Mouse (Mus musculus): ENCODE results near the gene Amz1. TPM values are rescaled to one million over a fixed set of nuclear protein-coding genes. Genes with fewer than 3 reads are reported as not detected.
A peak's percentile ranks its signal among the peaks of the same experiment; 100 is the strongest.

Gene Amz1
- polyA plus RNA-seq, 1 experiment from 2014 or later = 1.2 TPM

GRCm38 (mm10) chr5:140733336-140733735, 9.4 kb downstream of the Amz1 start:
- H3K4me1 ChIP-seq (replicated peaks; ENCODE audit: control insufficient read depth, insufficient read depth, low read length) = no peaks in the 10 kb centered on the region; the same call in 1 of the 2 replicates
- 71% methylated on average over 3 of the region's 3 CpGs for WGBS
- 0 out of 2 replicates have a peak, but pooled peaks cover 3% of the 10 kb centered on the region for H3K9me3 ChIP-seq (ENCODE audit: control insufficient read depth, low read length)
- no peak overlapping the region for H3K9ac ChIP-seq (ENCODE audit: low read length)
- peaks cover 26% of the 10 kb centered on the region for H3K27me3 ChIP-seq (replicated peaks; ENCODE audit: control insufficient read depth, insufficient read depth, low read length)
- no peak for ATAC-seq (replicated peaks; ENCODE audit: low FRiP score, low TSS enrichment, low read depth)
- H3K27ac ChIP-seq (ENCODE audit: low read depth) = no peak overlapping the region
- H3K36me3 ChIP-seq (ENCODE audit: control insufficient read depth, insufficient read depth, low read length) = no peaks in the 10 kb centered on the region
- no peak overlapping the region for H3K4me2 ChIP-seq (ENCODE audit: low read length)
- no peak for DNase-seq (ENCODE audit: low spot score)
- no peak overlapping the region for H3K4me3 ChIP-seq (ENCODE audit: low read depth, low read length)

- Histone ChIP-seq H3K9ac (ENCODE audit: low read length) (0 out of 2 replicates have a peak overlapping the region, but pooled peaks have one; percentile 25), H3K4me1 (replicated peaks; ENCODE audit: control insufficient read depth, insufficient read depth, low read length) (no peaks in the 10 kb centered on the region; the same call in 1 of the 2 replicates), H3K36me3 (ENCODE audit: control insufficient read depth, insufficient read depth, low read length) (no peaks in the 10 kb centered on the region), H3K27me3 (replicated peaks; ENCODE audit: control insufficient read depth, insufficient read depth, low read length) (peaks cover 26% of the 10 kb centered on the region), H3K9me3 (ENCODE audit: control insufficient read depth, low read length) (0 out of 2 replicates have a peak, but pooled peaks cover 3% of the 10 kb centered on the region), H3K4me3 (ENCODE audit: low read depth, low read length) (peak overlapping the region; percentile 28), H3K4me2 (ENCODE audit: low read length) (peak overlapping the region; percentile 65), H3K27ac (ENCODE audit: low read depth) (no peak overlapping the region)
- DNase-seq (ENCODE audit: low spot score) = peak; percentile 62
- ATAC-seq (replicated peaks; ENCODE audit: low FRiP score, low TSS enrichment, low read depth) = peak; percentile 53
- WGBS = 0% methylated on average over 22 of the region's 22 CpGs
Measured at GRCm38 (mm10) chr5:140735297-140735696, 11.4 kb downstream of the Amz1 start.

GRCm38 (mm10) chr5:140736166-140736565, 12.2 kb downstream of the Amz1 start:
- Histone ChIP-seq H3K27me3 (replicated peaks; ENCODE audit: control insufficient read depth, insufficient read depth, low read length) (peaks cover 26% of the 10 kb centered on the region), H3K9me3 (ENCODE audit: control insufficient read depth, low read length) (0 out of 2 replicates have a peak, but pooled peaks cover 3% of the 10 kb centered on the region), H3K4me2 (ENCODE audit: low read length) (peak overlapping the region; percentile 65; the same call in 1 of the 2 replicates), H3K9ac (ENCODE audit: low read length) (no peak overlapping the region), H3K27ac (ENCODE audit: low read depth) (no peak overlapping the region), H3K4me3 (ENCODE audit: low read depth, low read length) (0 out of 2 replicates have a peak overlapping the region, but pooled peaks have one; percentile 28), H3K36me3 (ENCODE audit: control insufficient read depth, insufficient read depth, low read length) (no peaks in the 10 kb centered on the region), H3K4me1 (replicated peaks; ENCODE audit: control insufficient read depth, insufficient read depth, low read length) (no peaks in the 10 kb centered on the region; the same call in 1 of the 2 replicates)
- DNase-seq (ENCODE audit: low spot score) = no peak
- ATAC-seq (replicated peaks; ENCODE audit: low FRiP score, low TSS enrichment, low read depth) = no peak
- WGBS = 18% methylated on average over 11 of the region's 13 CpGs

DNA sequence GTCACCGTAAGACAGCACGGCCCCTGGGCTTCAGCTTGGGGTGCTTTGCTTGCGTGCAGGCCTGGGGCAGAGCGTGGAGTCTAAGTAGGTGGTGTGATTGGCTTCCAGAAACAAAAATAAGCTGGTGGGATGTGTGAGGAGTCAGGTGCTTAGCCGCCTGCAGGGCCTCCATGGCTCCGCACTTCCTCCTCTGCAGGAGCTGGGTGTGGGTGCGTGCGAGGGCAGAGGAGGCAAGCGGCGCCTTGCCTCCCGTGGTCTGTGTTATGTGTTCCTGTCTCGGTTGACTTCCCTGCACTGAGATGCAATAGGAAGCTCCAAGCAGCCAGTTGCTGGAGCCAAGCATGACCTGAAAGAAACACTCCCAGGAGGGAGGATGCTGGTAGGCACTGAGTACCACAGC, 15.9 kb downstream of the Amz1 start:
- WGBS = 80% methylated on average over 12 of the region's 12 CpGs
- Histone ChIP-seq H3K4me3 (ENCODE audit: low read depth, low read length) (no peak overlapping the region), H3K4me1 (replicated peaks; ENCODE audit: control insufficient read depth, insufficient read depth, low read length) (no peaks in the 10 kb centered on the region; the same call in 1 of the 2 replicates), H3K9me3 (ENCODE audit: control insufficient read depth, low read length) (0 out of 2 replicates have a peak, but pooled peaks cover 3% of the 10 kb centered on the region), H3K36me3 (ENCODE audit: control insufficient read depth, insufficient read depth, low read length) (no peaks in the 10 kb centered on the region), H3K27me3 (replicated peaks; ENCODE audit: control insufficient read depth, insufficient read depth, low read length) (peaks cover 23% of the 10 kb centered on the region), H3K4me2 (ENCODE audit: low read length) (no peak overlapping the region), H3K9ac (ENCODE audit: low read length) (no peak overlapping the region), H3K27ac (ENCODE audit: low read depth) (no peak overlapping the region)
- DNase-seq (ENCODE audit: low spot score) (no peak), ATAC-seq (replicated peaks; ENCODE audit: low FRiP score, low TSS enrichment, low read depth) (no peak)

DNA sequence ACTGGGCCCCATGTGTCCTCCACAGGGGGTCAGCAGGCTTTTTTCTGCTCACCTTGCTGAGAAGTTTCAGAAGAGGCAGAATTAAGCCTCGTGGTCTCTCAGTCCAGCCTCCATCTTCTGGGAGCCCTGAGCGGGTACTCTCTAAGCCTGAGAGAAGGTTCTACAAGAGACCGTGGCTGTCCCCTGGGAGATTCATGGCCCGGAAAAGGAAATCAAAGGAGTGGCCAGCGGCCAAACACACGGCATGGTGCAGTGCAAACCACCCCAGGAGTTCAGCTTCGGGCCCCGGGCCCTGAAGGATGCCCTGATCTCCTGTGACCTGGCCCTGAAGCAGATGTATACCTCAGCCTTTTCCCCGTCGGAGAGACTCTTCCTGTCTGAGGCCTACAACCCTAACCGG, 17.1 kb downstream of the Amz1 start:
- no peaks in the 10 kb centered on the region for H3K4me1 ChIP-seq (replicated peaks; ENCODE audit: control insufficient read depth, insufficient read depth, low read length)
- peaks cover 13% of the 10 kb centered on the region for H3K27me3 ChIP-seq (replicated peaks; ENCODE audit: control insufficient read depth, insufficient read depth, low read length)
- DNase-seq (ENCODE audit: low spot score) (no peak), ATAC-seq (replicated peaks; ENCODE audit: low FRiP score, low TSS enrichment, low read depth) (no peak)
- no peak overlapping the region for H3K9ac ChIP-seq (ENCODE audit: low read length)
- H3K4me3 ChIP-seq (ENCODE audit: low read depth, low read length) = no peak overlapping the region
- WGBS = 70% methylated on average over 11 of the region's 11 CpGs
- 0 out of 2 replicates have a peak, but pooled peaks cover 3% of the 10 kb centered on the region for H3K9me3 ChIP-seq (ENCODE audit: control insufficient read depth, low read length)
- H3K27ac ChIP-seq (ENCODE audit: low read depth) = no peak overlapping the region
- H3K36me3 ChIP-seq (ENCODE audit: control insufficient read depth, insufficient read depth, low read length) = no peaks in the 10 kb centered on the region
- H3K4me2 ChIP-seq (ENCODE audit: low read length) = no peak overlapping the region

DNA sequence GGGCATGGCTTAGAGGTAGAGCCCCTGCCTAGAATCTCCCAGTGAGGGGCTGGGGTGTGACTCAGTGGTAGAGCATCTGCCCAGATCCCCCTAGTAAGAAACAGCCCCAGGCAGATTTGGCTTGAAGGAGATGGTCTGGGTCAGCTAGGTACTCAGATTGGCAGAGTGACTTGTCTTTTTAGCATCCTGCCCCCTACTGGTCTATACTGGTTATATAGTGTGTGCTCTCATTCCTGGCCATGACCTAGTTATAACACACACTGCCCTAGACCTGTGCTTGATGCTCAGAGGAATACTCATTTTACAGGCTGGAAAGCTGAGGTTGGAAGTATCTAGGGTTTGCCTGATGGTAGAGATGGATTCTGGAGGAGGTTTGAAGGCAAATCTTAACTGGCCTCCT, 17.9 kb downstream of the Amz1 start:
- Histone ChIP-seq H3K27ac (ENCODE audit: low read depth) (no peak overlapping the region), H3K4me1 (replicated peaks; ENCODE audit: control insufficient read depth, insufficient read depth, low read length) (no peaks in the 10 kb centered on the region), H3K4me2 (ENCODE audit: low read length) (no peak overlapping the region), H3K9ac (ENCODE audit: low read length) (no peak overlapping the region), H3K9me3 (ENCODE audit: control insufficient read depth, low read length) (no peaks in the 10 kb centered on the region), H3K27me3 (replicated peaks; ENCODE audit: control insufficient read depth, insufficient read depth, low read length) (peaks cover 5% of the 10 kb centered on the region), H3K4me3 (ENCODE audit: low read depth, low read length) (no peak overlapping the region), H3K36me3 (ENCODE audit: control insufficient read depth, insufficient read depth, low read length) (no peaks in the 10 kb centered on the region)
- DNase-seq (ENCODE audit: low spot score) (no peak), ATAC-seq (replicated peaks; ENCODE audit: low FRiP score, low TSS enrichment, low read depth) (no peak)

DNA sequence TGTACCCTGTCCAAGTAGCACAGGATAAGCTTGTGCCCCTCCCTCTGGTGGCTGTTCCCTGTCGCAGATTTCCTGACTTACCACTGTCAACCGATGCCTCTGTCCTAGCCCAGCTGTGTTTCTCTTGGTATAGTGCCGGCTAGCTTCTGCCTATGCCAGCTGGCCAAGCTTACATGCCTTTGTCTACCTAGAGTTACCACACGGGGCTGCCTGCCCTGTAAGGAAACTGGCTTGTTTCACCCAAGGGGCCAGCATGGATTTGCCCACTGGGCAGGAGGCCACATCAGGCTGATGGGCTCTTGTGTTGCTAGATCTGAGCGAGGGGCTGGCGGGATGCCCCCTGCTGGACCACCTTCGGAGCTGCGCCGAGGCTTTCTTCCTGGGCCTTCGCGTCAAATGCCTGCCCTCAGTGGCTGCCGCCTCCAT, 19.8 kb downstream of the Amz1 start:
- WGBS = 34% methylated on average over 12 of the region's 12 CpGs
- no peak for DNase-seq (ENCODE audit: low spot score)
- no peaks in the 10 kb centered on the region for H3K9me3 ChIP-seq (ENCODE audit: control insufficient read depth, low read length)
- H3K36me3 ChIP-seq (ENCODE audit: control insufficient read depth, insufficient read depth, low read length) = no peaks in the 10 kb centered on the region
- no peak for ATAC-seq (replicated peaks; ENCODE audit: low FRiP score, low TSS enrichment, low read depth)
- H3K27ac ChIP-seq (ENCODE audit: low read depth) = no peak overlapping the region
- no peak overlapping the region for H3K4me3 ChIP-seq (ENCODE audit: low read depth, low read length)
- H3K9ac ChIP-seq (ENCODE audit: low read length) = no peak overlapping the region
- no peaks in the 10 kb centered on the region for H3K4me1 ChIP-seq (replicated peaks; ENCODE audit: control insufficient read depth, insufficient read depth, low read length)
- no peak overlapping the region for H3K4me2 ChIP-seq (ENCODE audit: low read length)
- H3K27me3 ChIP-seq (replicated peaks; ENCODE audit: control insufficient read depth, insufficient read depth, low read length) = no peaks in the 10 kb centered on the region

DNA sequence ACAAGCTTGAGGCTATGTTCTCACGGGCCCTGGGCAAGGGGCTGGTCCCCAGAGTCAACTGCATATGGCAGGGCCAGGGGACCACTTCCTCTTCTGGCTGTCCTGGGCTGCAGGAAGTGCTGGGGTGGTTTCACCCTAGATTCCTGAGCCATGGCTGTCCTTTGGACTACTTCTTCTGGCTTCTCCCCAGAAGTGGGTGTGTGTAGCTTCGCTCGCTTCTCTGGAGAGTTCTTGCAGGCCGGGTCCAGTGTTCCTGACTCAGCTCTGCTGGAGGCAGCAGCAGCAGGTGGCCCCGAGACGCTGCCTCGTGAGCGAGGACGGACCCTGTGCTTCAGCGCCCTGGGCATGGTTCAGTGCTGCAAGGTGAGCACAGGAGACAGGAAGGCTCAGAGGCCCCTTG, 24.5 kb downstream of the Amz1 start:
- DNase-seq (ENCODE audit: low spot score) (no peak), ATAC-seq (replicated peaks; ENCODE audit: low FRiP score, low TSS enrichment, low read depth) (no peak)
- Histone ChIP-seq H3K9me3 (ENCODE audit: control insufficient read depth, low read length) (no peaks in the 10 kb centered on the region), H3K27ac (ENCODE audit: low read depth) (no peak overlapping the region), H3K4me3 (ENCODE audit: low read depth, low read length) (no peak overlapping the region), H3K4me2 (ENCODE audit: low read length) (no peak overlapping the region), H3K4me1 (replicated peaks; ENCODE audit: control insufficient read depth, insufficient read depth, low read length) (no peaks in the 10 kb centered on the region; the same call in 1 of the 2 replicates), H3K36me3 (ENCODE audit: control insufficient read depth, insufficient read depth, low read length) (no peaks in the 10 kb centered on the region), H3K9ac (ENCODE audit: low read length) (no peak overlapping the region), H3K27me3 (replicated peaks; ENCODE audit: control insufficient read depth, insufficient read depth, low read length) (no peaks in the 10 kb centered on the region)
- WGBS = 91% methylated on average over 10 of the region's 10 CpGs
